Comparison of ENCODE assay signal across 8 mouse cellular contexts in genomic region chr12:112677943-112678554, GRCm38 (mm10). TPM values are rescaled to one million over a fixed set of nuclear protein-coding genes. Genes with fewer than 3 reads are reported as not detected.
DNase-seq lines count a peak whose midpoint lies in the region; ATAC-seq and TF ChIP-seq lines count a peak whose summit lies in the region.

No protein-coding gene starts in this region.

- DNase-seq in lung, embryonic 14.5 days = no peak
- DNase-seq in lung, postnatal 10 days = no peak
- no peak for DNase-seq in embryonic facial prominence, embryonic 14.5 days (ENCODE audit: low spot score)
- DNase-seq in embryo, embryonic 10 days (ENCODE audit: low spot score) = no peak
- DNase-seq in ovary, adult 18-20 months (ENCODE audit: low spot score) = no peak
- no peak for DNase-seq in frontal cortex, adult 2 months (ENCODE audit: extremely low spot score in 1 of 2, low spot score in 1 of 2)

- H3K9me3 ChIP-seq in lung, embryonic 14.5 days (ENCODE audit: low read depth, low read length) = no peaks in the 10 kb centered on the region
- H3K9me3 ChIP-seq in embryonic facial prominence, embryonic 14.5 days (ENCODE audit: control insufficient read depth, low read length) = no peaks in the 10 kb centered on the region
- H3K9me3 ChIP-seq in intestine, embryonic 15.5 days = no peaks in the 10 kb centered on the region
- no peaks in the 10 kb centered on the region for H3K9me3 ChIP-seq in neural tube, embryonic 13.5 days

- peak overlapping the region; percentile 90; the same call in 1 of the 2 replicates for H3K27ac ChIP-seq in lung, embryonic 14.5 days (ENCODE audit: low read depth)
- H3K27ac ChIP-seq in embryonic facial prominence, embryonic 14.5 days (replicated peaks; ENCODE audit: low read depth, low read length) = no peak overlapping the region
- H3K27ac ChIP-seq in intestine, embryonic 15.5 days = peak overlapping the region; percentile 90
- no peak overlapping the region for H3K27ac ChIP-seq in neural tube, embryonic 13.5 days (replicated peaks)

- H3K36me3 ChIP-seq in lung, embryonic 14.5 days (ENCODE audit: insufficient read depth) = 0 out of 2 replicates have a peak, but pooled peaks cover 5% of the 10 kb centered on the region
- H3K36me3 ChIP-seq in embryonic facial prominence, embryonic 14.5 days (ENCODE audit: control insufficient read depth, insufficient read depth, low read length) = no peaks in the 10 kb centered on the region
- H3K36me3 ChIP-seq in intestine, embryonic 15.5 days = no peaks in the 10 kb centered on the region
- H3K36me3 ChIP-seq in neural tube, embryonic 13.5 days = no peaks in the 10 kb centered on the region

- H3K4me1 ChIP-seq in lung, embryonic 14.5 days (ENCODE audit: insufficient read depth) = peaks cover 24% of the 10 kb centered on the region
- peaks cover 13% of the 10 kb centered on the region for H3K4me1 ChIP-seq in embryonic facial prominence, embryonic 14.5 days (ENCODE audit: control insufficient read depth, insufficient read depth, low read length)
- H3K4me1 ChIP-seq in intestine, embryonic 15.5 days (replicated peaks) = peaks cover 44% of the 10 kb centered on the region
- peaks cover 51% of the 10 kb centered on the region for H3K4me1 ChIP-seq in neural tube, embryonic 13.5 days (replicated peaks)

- H3K9ac ChIP-seq in lung, embryonic 14.5 days = peak overlapping the region; percentile 66
- peak overlapping the region; percentile 64 for H3K9ac ChIP-seq in embryonic facial prominence, embryonic 14.5 days (ENCODE audit: low read depth, low read length)
- peak overlapping the region; percentile 70 for H3K9ac ChIP-seq in intestine, embryonic 15.5 days
- peak overlapping the region; percentile 69 for H3K9ac ChIP-seq in neural tube, embryonic 13.5 days

- H3K4me2 ChIP-seq in lung, embryonic 14.5 days = peak overlapping the region; percentile 97
- peak overlapping the region; percentile 96 for H3K4me2 ChIP-seq in embryonic facial prominence, embryonic 14.5 days (ENCODE audit: low read depth, low read length)
- H3K4me2 ChIP-seq in intestine, embryonic 15.5 days (replicated peaks) = peak overlapping the region; percentile 98
- H3K4me2 ChIP-seq in neural tube, embryonic 13.5 days = peak overlapping the region; percentile 92

- peaks cover 17% of the 10 kb centered on the region for H3K27me3 ChIP-seq in lung, embryonic 14.5 days (ENCODE audit: insufficient read depth, low read length)
- peaks cover 49% of the 10 kb centered on the region for H3K27me3 ChIP-seq in embryonic facial prominence, embryonic 14.5 days (replicated peaks; ENCODE audit: control insufficient read depth, insufficient read depth, low read length)
- H3K27me3 ChIP-seq in intestine, embryonic 15.5 days (replicated peaks) = peaks cover 17% of the 10 kb centered on the region
- H3K27me3 ChIP-seq in neural tube, embryonic 13.5 days = peaks cover 42% of the 10 kb centered on the region

- 20% methylated on average over 19 of the region's 19 CpGs for WGBS in lung, embryonic 14.5 days
- WGBS in embryonic facial prominence, embryonic 14.5 days = 22% methylated on average over 19 of the region's 19 CpGs
- 28% methylated on average over 19 of the region's 19 CpGs for WGBS in intestine, embryonic 15.5 days
- WGBS in neural tube, embryonic 13.5 days = 18% methylated on average over 19 of the region's 19 CpGs

- ATAC-seq in lung, embryonic 14.5 days (ENCODE audit: insufficient read depth) = no peak
- no peak for ATAC-seq in embryonic facial prominence, embryonic 14.5 days (ENCODE audit: low read depth)
- ATAC-seq in intestine, embryonic 15.5 days = no peak
- no peak for ATAC-seq in neural tube, embryonic 13.5 days (ENCODE audit: low read depth)

- peak overlapping the region; percentile 66 for H3K4me3 ChIP-seq in lung, embryonic 14.5 days (ENCODE audit: low read depth, low read length)
- peak overlapping the region; percentile 72 for H3K4me3 ChIP-seq in embryonic facial prominence, embryonic 14.5 days (ENCODE audit: low read depth, low read length)
- peak overlapping the region; percentile 71 for H3K4me3 ChIP-seq in intestine, embryonic 15.5 days (replicated peaks)
- H3K4me3 ChIP-seq in neural tube, embryonic 13.5 days = peak overlapping the region; percentile 52

- peak; percentile 47 for TF ChIP-seq CTCF in lung, embryonic 14.5 days (IDR thresholded peaks at IDR 0.05; ENCODE audit: low read depth)

RNA-seq across cellular contexts. Expression of gene Zbtb42, which starts 0.6 kb away (rescaled TPM):
- polyA plus RNA-seq in lung, embryonic 14.5 days (2014; fragmentation: Nextera tagmentation; extraction: Ambion mirVana) = 6.7 and 9.0 TPM in 2 replicates
- polyA plus RNA-seq in embryonic facial prominence, embryonic 14.5 days (2014; fragmentation: Nextera tagmentation; extraction: Ambion mirVana) = 3.7 and 3.8 TPM in 2 replicates
- polyA plus RNA-seq in intestine, embryonic 15.5 days (2015; fragmentation: Nextera tagmentation; extraction: Ambion mirVana) = 7.5 and 10.3 TPM in 2 replicates
- polyA plus RNA-seq in neural tube, embryonic 13.5 days (2015; fragmentation: Nextera tagmentation; extraction: Ambion mirVana) = 2.1 TPM in 2 replicates
- 0.90 and 1.4 TPM in 2 replicates for polyA plus RNA-seq in frontal cortex, adult 2 months (2012; rRNA removed)

RNA-seq across cellular contexts. Expression of gene Akt1, which starts 3.4 kb away (rescaled TPM):
- 140 and 166 TPM in 2 replicates for polyA plus RNA-seq in lung, embryonic 14.5 days (2014; fragmentation: Nextera tagmentation; extraction: Ambion mirVana)
- 76.4 and 84.0 TPM in 2 replicates for polyA plus RNA-seq in embryonic facial prominence, embryonic 14.5 days (2014; fragmentation: Nextera tagmentation; extraction: Ambion mirVana)
- 128 and 141 TPM in 2 replicates for polyA plus RNA-seq in intestine, embryonic 15.5 days (2015; fragmentation: Nextera tagmentation; extraction: Ambion mirVana)
- polyA plus RNA-seq in neural tube, embryonic 13.5 days (2015; fragmentation: Nextera tagmentation; extraction: Ambion mirVana) = 73.4 and 101 TPM in 2 replicates
- 174 and 175 TPM in 2 replicates for polyA plus RNA-seq in frontal cortex, adult 2 months (2012; rRNA removed)

RNA-seq across cellular contexts. Expression of gene Siva1, which starts 33.6 kb away (rescaled TPM):
- polyA plus RNA-seq in lung, embryonic 14.5 days (2014; fragmentation: Nextera tagmentation; extraction: Ambion mirVana) = 253 and 291 TPM in 2 replicates
- polyA plus RNA-seq in embryonic facial prominence, embryonic 14.5 days (2014; fragmentation: Nextera tagmentation; extraction: Ambion mirVana) = 211 and 239 TPM in 2 replicates
- polyA plus RNA-seq in intestine, embryonic 15.5 days (2015; fragmentation: Nextera tagmentation; extraction: Ambion mirVana) = 183 and 225 TPM in 2 replicates
- 66.3 and 75.0 TPM in 2 replicates for polyA plus RNA-seq in neural tube, embryonic 13.5 days (2015; fragmentation: Nextera tagmentation; extraction: Ambion mirVana)
- polyA plus RNA-seq in frontal cortex, adult 2 months (2012; rRNA removed) = 24.4 and 30.2 TPM in 2 replicates

RNA-seq across cellular contexts. Expression of gene Cep170b, which starts 42.2 kb away (rescaled TPM):
- 21.4 and 23.1 TPM in 2 replicates for polyA plus RNA-seq in lung, embryonic 14.5 days (2014; fragmentation: Nextera tagmentation; extraction: Ambion mirVana)
- 13.3 and 14.4 TPM in 2 replicates for polyA plus RNA-seq in embryonic facial prominence, embryonic 14.5 days (2014; fragmentation: Nextera tagmentation; extraction: Ambion mirVana)
- polyA plus RNA-seq in intestine, embryonic 15.5 days (2015; fragmentation: Nextera tagmentation; extraction: Ambion mirVana) = 20.1 and 22.4 TPM in 2 replicates
- polyA plus RNA-seq in neural tube, embryonic 13.5 days (2015; fragmentation: Nextera tagmentation; extraction: Ambion mirVana) = 23.7 and 26.9 TPM in 2 replicates
- 107 and 119 TPM in 2 replicates for polyA plus RNA-seq in frontal cortex, adult 2 months (2012; rRNA removed)

RNA-seq across cellular contexts. Expression of gene Adssl1, which starts 58.2 kb away (rescaled TPM):
- 3.8 and 5.0 TPM in 2 replicates for polyA plus RNA-seq in lung, embryonic 14.5 days (2014; fragmentation: Nextera tagmentation; extraction: Ambion mirVana)
- 23.2 and 26.5 TPM in 2 replicates for polyA plus RNA-seq in embryonic facial prominence, embryonic 14.5 days (2014; fragmentation: Nextera tagmentation; extraction: Ambion mirVana)
- polyA plus RNA-seq in intestine, embryonic 15.5 days (2015; fragmentation: Nextera tagmentation; extraction: Ambion mirVana) = 2.1 and 2.8 TPM in 2 replicates
- polyA plus RNA-seq in neural tube, embryonic 13.5 days (2015; fragmentation: Nextera tagmentation; extraction: Ambion mirVana) = 3.2 and 3.6 TPM in 2 replicates
- polyA plus RNA-seq in frontal cortex, adult 2 months (2012; rRNA removed) = 32.6 and 33.0 TPM in 2 replicates

Comparison
In these comparisons a context has a peak if more than half of its experiments do, and no peak if none do; other contexts are left out.
1. H3K27ac ChIP-seq: peak in lung, embryonic 14.5 days (single experiment) and intestine, embryonic 15.5 days (single experiment); none in embryonic facial prominence, embryonic 14.5 days (single experiment) and neural tube, embryonic 13.5 days (single experiment).
2. Peak in every context shown above with its lines, with median percentiles within 50 percentile points of each other: H3K4me2 ChIP-seq, H3K4me3 ChIP-seq and H3K9ac ChIP-seq.